Mouse (Mus musculus) C2C12 (cell line): ENCODE measurements around the gene Rccd1.

Experiments used
- CEBPB ChIP-seq: IDR thresholded peaks from one replicate; pipeline ENCODE4 v1.6.1; 2011; ENCODE audit warnings: low read depth, mild to moderate bottlenecking, control low read depth, moderate library complexity
- CTCF ChIP-seq: IDR thresholded peaks from one replicate; pipeline ENCODE4 v1.5.1; 2011; ENCODE audit not compliant: control insufficient read depth, insufficient read depth, insufficient read length
- MAX ChIP-seq: IDR thresholded peaks from one replicate; pipeline ENCODE4 v1.6.1; 2011; ENCODE audit warnings: mild to moderate bottlenecking, control low read depth
- USF1 ChIP-seq: IDR thresholded peaks from one replicate; pipeline ENCODE4 v1.6.1; 2011; ENCODE audit warnings: low read depth, mild to moderate bottlenecking, control low read depth, moderate library complexity

DNA sequence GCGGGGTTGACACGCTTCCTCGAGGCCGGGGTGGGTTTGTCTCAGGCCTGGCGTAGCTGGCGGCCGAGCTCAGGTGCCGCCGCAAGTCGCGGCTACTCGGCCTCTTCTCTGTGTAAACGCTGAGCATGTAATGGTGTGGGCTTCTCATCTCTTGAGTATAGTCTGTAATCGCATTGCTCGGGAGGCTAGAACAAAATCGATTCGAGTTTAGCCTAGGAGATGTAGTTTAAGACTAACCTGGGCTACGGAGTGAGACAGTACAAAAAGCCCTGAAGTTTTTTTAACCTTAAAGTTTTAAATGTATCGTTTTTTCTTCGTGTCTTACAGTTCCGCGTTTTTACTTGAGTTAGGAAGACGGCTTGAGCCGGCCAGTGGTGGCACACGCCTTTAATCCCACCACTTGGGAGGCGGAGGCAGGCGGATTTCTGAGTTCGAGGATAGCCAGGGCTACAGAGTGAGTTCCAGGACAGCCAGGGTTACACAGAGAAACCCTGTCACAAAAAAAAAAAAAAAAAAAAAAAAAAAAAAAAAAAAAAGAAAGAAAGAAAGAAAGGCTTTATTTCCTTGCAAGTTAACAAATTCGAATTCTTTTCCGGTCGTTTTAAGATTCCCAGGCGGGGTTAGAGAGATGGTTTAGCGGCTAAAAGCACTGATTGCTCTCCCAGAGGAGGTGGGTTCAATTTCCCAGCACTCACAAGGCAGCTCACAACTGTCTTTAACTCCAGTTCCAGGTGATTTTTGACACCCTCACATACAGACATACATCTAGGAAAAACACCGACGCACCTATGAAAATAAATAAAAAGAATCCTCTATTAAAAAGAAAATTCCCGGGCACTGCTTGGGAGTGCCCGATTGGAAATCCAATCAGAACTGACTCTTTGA lies 29.2 kb downstream of the Rccd1 start:
- TF ChIP-seq CTCF (no peak), MAX (no peak), USF1 (no peak), CEBPB (no peak)
